Mouse (Mus musculus) heart, postnatal 25 days (tissue): Measurements from ENCODE around the gene Myo1b. TPM values are rescaled to one million over a fixed set of nuclear protein-coding genes. Genes with fewer than 3 reads are reported as not detected.

Source experiments
- DNase-seq: peaks from one replicate; pipeline ENCODE4 v3.0.0; 2022; ENCODE audit warnings: low spot score
- intact Hi-C: fragments of 180-260 bp; cut with DNase I; formaldehyde crosslinking; loops from one replicate; pipeline ENCODE4 v1.15.1; 2025
- total RNA-seq, 2 experiments: library from RNA; stranded (reverse); gene quantifications; 2 replicates each; pipeline ENCODE4 v1.2.3; 2021

Gene Myo1b
- total RNA-seq, 2 experiments from 2014 or later = 27.7 to 30.4 TPM

DNA sequence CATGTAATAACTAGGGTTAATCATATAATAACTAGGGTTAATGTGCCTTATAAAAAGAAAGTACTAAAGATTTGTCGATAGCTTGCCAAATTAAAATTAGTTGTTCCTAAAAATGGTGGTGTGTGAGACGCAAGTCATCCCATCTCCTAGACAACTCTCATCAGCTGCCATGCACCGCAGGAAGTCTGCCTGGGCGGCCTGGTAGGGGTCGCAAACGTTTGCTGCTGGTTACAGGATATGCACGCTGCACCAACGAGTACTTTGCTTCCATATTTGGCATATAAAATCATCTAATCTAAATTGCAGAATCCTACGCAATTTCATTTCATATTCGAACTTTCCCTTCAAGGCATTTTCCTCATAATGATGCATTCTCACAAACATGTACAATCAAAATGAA is 107.0 kb downstream of the Myo1b start:
- DNase-seq = no peak
- intact Hi-C loops = no loop called here

DNA sequence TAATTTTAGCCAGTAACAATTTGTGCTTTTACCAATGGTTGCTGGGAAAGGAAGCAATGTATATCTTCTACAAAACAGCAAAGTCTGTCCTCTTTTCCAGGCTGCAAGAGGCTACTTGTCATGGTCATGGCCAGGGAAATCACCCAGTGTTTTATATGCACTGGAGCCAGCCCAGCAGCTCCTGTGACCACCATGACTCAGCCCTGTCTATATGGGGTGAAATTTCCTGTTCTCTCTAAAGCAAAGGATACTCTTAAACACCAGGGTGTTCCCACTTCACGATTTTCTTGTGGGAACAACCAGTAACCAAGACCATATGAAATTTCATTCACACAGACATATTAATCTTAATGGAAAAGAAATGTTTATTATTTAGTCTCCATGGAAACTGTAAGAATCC is 107.6 kb downstream of the Myo1b start:
- intact Hi-C loops = no loop called here
- no peak for DNase-seq

DNA sequence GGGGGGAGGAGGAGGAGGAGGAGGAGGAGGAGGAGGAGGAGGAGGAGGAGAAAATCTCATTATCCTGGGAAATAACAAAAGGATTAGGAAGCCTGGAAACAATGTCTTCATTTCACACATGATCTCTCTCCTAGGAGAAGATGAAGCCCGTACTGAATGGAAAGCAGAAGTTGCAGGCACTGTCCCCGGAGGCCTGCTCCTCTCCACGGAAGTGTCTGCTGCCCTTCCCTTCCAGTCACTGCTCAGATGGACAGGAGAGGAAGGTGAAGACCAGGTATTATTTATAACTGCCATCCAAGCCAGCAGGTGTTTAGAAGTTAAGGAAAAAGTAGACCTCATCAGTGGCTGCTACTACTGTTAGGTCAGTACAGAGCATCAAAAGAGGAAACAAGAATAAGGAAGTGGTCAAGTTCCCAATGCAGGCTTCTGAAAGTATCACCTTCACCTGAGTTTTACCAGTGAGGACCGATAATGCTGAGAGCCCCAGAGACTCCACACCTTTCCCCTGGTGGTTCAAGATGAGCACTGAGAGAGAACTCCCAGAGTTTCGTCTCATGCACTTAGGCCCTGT is 110.7 kb downstream of the Myo1b start:
- intact Hi-C loops = no loop called here
- no peak for DNase-seq

DNA sequence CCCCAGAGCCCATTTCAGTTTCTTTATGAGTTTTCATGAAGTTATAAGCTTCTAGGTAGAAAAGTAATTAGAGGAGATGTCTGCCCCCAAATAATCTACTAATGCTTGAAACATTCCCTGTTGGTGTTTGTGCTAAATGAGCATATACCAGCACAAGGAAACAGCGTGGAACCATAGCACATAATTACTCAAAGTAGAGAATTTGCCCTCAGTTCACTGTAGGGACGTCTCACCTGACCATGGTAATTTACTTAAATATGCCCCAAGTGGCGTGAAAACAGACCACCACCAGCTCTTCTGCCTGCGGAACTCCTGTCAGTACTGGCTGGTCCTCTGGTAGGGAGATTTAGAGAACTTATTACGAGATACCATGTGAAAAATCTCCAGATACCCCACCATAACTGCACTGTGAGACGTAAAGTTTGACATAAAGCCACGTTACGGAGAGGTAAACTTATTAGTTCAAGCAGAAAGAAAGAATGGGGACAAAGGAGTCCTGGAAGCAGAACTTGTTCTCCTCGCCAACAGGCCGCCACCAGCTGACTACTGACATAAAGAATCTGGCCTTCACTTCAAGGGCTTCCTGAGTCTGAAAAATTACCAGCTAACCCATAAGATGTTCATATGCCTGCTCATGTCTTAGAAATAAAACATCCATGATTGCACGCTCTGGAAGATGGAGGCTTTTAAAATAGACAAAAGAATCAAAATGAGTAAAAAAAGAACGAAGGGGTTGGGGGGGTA is 111.4 kb downstream of the Myo1b start:
- DNase-seq = no peak
- intact Hi-C loops = no loop called here

DNA sequence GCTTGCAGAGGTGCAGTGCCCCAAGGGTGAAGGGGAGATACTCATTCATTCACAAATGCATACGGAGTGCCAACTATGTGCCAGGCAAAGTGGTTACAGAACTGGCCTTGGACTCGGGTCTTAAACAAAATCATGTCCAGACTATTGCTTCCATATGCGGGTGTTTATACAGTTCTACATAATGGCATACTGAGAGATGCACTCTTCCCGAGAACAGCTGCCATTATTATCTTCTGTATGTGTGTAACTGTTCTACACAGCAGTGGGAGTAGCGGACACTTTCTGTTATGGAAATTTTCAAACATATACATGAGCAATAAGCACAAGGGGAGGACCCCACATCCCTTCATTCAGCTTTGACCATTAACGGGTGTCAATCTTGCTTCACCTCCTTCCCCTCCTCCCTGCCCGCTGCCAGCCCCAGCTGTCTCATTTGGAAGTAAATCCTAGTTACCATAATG is 117.8 kb downstream of the Myo1b start:
- intact Hi-C loops = no loop called here
- no peak for DNase-seq

DNA sequence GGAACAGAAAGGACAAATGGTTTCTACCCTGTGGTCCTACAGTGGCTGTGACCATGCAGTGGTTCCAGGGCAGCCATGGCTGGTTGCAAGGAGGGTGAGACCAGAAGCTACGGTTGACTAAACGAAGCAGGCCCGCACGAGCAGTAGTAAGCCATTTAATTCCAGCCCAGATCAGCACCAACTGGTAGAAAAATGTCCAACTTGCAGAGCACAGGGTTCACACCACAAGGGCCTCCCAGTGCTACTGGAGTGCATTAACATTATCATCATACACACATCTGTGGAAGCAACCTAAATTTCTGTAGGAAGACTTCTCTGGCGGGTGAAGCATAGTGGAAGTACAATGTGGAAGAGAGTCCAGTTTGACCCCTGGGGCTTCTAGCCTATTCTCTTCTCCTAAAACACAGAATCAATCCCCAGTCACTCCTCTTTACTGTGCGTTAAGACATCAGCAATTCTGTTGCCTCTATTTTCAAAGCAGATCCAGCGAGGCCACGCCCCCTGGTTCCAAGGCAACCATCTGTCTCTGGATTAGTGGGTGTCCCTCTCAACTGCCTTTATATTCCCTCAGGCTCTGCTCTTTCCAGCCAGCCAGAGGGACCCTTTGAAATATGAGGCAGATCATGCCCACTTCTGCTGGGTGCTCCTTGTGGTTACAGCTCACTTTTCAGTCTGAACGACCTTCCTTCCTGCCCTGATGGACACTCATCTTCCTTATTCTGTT is 120.1 kb downstream of the Myo1b start:
- no peak for DNase-seq

GRCm38 (mm10) chr1:51789269-51789668 is 126.6 kb downstream of the Myo1b start:
- no peak for DNase-seq
- intact Hi-C loops = no loop called here

More for the DNA sequence above, 120.1 kb downstream of the Myo1b start:
- intact Hi-C loops = no loop called here

DNA sequence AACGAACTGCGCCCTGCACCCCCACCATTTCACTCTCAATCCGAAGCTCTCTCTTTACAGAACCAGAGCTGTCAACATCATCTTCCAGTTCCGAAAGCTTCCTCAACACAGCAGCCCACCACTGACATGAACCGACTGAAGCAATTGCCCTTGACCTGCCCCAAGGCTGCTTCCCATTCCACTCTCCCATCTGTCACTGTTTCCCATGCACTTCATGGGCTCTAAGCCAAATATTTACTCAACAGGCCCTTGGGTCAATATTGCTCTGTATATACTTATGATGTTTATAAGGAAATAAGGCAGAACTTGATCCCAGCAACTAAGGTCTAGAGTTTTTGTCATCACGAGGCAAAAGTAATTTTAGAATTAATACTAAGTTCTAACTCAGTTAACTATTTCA is 133.8 kb downstream of the Myo1b start:
- no peak for DNase-seq
- intact Hi-C loops = loop anchor here (5.0 kb wide), 1 partner anchor 55 kb away; no protein-coding TSS in a partner anchor

- peak; percentile 33 for DNase-seq
- intact Hi-C loops = loop anchor here (2.0 to 5.0 kb wide), 2 partner anchors 57 to 134 kb away; no protein-coding TSS in a partner anchor
These were observed 135.5 kb downstream of the Myo1b start for GRCm38 (mm10) chr1:51780357-51780756.

DNA sequence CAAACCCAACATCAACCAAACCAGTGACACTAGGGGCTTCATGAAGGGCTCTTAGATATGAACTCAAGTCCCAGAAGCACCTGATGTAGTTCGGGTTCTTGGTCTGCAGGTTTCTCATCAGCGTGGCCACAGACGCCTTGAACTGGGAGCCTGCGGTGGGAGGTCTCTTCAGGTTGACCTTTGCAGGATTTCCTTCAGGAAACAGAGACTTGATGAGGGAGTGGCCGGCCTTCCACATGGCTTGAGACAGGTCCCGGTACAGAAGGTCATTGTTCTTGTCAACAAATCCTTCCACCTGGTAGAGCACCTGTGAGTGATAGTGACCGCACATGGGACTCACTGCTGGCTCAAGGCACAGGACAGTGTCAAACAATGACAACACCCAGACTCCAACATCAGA is 137.6 kb downstream of the Myo1b start:
- intact Hi-C loops = no loop called here
- no peak for DNase-seq

- intact Hi-C loops = no loop called here
- DNase-seq = no peak
These were observed 145.4 kb downstream of the Myo1b start for GRCm38 (mm10) chr1:51770504-51770871.

DNA sequence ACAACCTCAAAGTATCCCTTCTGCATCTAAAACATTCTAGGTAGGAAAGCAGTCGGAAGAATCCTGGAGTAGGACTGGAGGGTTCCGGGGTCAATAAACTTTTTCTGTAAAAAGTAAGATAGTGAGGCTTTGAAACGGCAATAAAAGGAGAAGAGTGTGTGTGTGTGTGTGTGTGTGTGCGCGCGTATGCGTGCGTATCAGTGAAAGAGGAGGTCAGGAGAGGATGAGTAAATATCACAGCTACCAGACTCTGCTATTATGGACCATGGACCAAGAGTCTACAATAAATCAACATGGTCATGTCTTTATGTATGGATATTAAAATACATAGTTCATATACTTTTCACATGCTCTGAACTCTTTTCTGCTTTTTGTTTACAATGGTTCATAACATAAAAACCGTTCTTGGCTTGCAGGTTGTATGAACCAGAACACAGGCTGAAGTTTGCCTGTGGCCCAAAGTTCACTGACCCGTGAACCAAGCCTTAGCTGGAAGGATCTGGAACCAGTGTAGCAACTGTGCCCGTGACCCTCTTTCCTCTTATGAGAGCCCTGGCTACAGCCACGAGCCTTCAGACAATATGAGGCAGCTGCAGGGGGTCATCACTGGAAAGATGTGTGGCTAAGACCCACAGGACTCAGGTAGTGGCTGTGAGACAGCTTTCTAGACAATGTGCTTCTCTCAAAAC is 145.9 kb downstream of the Myo1b start:
- intact Hi-C loops = no loop called here
- DNase-seq = no peak

- no peak for DNase-seq
- intact Hi-C loops = no loop called here
These were observed 149.6 kb downstream of the Myo1b start for GRCm38 (mm10) chr1:51766271-51766670.

- no peak for DNase-seq
- intact Hi-C loops = no loop called here
These were observed 150.7 kb downstream of the Myo1b start for GRCm38 (mm10) chr1:51765156-51765555.

GRCm38 (mm10) chr1:51759657-51760056 is 156.2 kb downstream of the Myo1b start:
- intact Hi-C loops = no loop called here
- DNase-seq = no peak

GRCm38 (mm10) chr1:51758326-51759109 is 157.4 kb downstream of the Myo1b start:
- no peak for DNase-seq
- intact Hi-C loops = no loop called here

DNA sequence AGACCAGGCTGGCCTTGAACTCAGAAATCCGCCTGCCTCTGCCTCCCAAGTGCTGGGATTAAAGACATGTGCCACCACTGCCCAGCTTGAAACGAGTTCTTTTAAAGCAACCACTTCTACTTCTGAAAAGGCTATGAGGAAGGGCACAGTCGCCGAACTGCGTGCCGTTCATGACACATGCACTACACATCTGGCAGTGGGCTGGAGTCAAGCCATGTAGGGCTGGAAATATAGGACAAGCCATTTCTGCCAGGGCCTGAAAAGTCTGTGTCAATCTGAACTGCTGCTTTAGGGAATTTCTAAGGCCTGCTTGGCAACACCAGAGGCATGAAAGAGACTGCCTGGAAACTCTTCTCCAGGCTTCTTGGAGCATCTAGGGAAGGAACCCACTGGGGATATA is 162.2 kb downstream of the Myo1b start:
- no peak for DNase-seq
- intact Hi-C loops = no loop called here

DNA sequence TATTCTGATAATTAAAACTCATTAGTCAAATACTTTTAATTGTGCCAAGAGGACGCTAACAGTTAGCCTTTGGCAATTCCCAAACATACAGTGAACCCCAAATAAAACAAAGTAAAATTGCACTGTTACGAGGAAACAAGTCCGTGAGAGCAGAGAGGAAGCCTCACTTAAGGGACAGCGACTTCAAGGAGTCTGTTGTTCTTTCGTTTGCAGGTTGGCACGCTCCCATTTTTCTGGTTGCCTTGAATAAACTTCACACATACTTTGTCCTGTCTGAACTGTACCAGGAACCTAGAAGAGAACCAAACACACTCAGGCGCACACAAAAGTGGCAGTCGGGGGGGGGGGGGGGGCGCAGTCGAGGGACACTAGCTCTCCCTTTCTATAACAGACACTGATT is 164.9 kb downstream of the Myo1b start:
- intact Hi-C loops = no loop called here
- no peak for DNase-seq

- intact Hi-C loops = no loop called here
- no peak for DNase-seq
These were observed 167.6 kb downstream of the Myo1b start for GRCm38 (mm10) chr1:51748306-51748705.

- intact Hi-C loops = no loop called here
These were observed 168.4 kb downstream of the Myo1b start for GRCm38 (mm10) chr1:51747494-51747893.

More at GRCm38 (mm10) chr1:51747494-51747893, 168.4 kb downstream of the Myo1b start:
- DNase-seq = peak; percentile 29
